Mouse (Mus musculus) MEL (cell line): ENCODE results near the gene Prss34. TPM values are rescaled to one million over a fixed set of nuclear protein-coding genes. Genes with fewer than 3 reads are reported as not detected.

ENCODE experiments used
- DNase-seq: peaks from one replicate; pipeline ENCODE4 v3.0.0; 2011; ENCODE audit warnings: low read depth, low spot score
- H3K27ac ChIP-seq: 2 replicates; pipeline ENCODE4 v1.5.1; 2012; ENCODE audit warnings: low read depth, mild to moderate bottlenecking, control low read depth, low read length, moderate library complexity; ENCODE audit not compliant: control insufficient read depth
- H3K27me3 ChIP-seq, 2 experiments: fragments of 150-350 bp in 1 of 2; sonication (generic) in 1 of 2; 2 replicates each; pipeline ENCODE4 v1.6.1; 2012; ENCODE audit warnings: low read length in 2 of 2, mild to moderate bottlenecking in 2 of 2, improper control_type of control experiment in 1 of 2, moderate library complexity in 1 of 2; ENCODE audit not compliant: insufficient read depth in 2 of 2, control insufficient read depth in 1 of 2
- H3K36me3 ChIP-seq, 2 experiments: 2 replicates each; pipeline ENCODE4 v1.6.1; 2012 to 2014; ENCODE audit warnings: low read length in 2 of 2, improper control_type of control experiment in 1 of 2, inconsistent platforms in 1 of 2, mild to moderate bottlenecking in 1 of 2; ENCODE audit not compliant: insufficient read depth in 2 of 2, control insufficient read depth in 1 of 2
- H3K4me1 ChIP-seq, 2 experiments: fragments of 150-350 bp in 1 of 2; sonication (generic) in 1 of 2; 2 replicates each; pipeline ENCODE4 v1.6.1; 2012; ENCODE audit warnings: low read length in 2 of 2, improper control_type of control experiment in 1 of 2, mild to moderate bottlenecking in 1 of 2; ENCODE audit not compliant: insufficient read depth in 2 of 2, control insufficient read depth in 1 of 2
- H3K4me3 ChIP-seq, 2 experiments: fragments of 150-350 bp in 1 of 2; sonication (generic) in 1 of 2; 2 replicates each; pipeline ENCODE4 v1.5.1; 2012; ENCODE audit warnings: low read depth in 2 of 2, low read length in 2 of 2, mild to moderate bottlenecking in 2 of 2, moderate library complexity in 2 of 2, control low read depth in 1 of 2, improper control_type of control experiment in 1 of 2; ENCODE audit not compliant: control insufficient read depth in 1 of 2, insufficient read depth in 1 of 2
- H3K79me2 ChIP-seq: 2 replicates; pipeline ENCODE4 v1.6.1; 2012; ENCODE audit warnings: mild to moderate bottlenecking, low read length, moderate library complexity; ENCODE audit not compliant: control insufficient read depth, poor library complexity, insufficient read depth
- H3K9ac ChIP-seq: 2 replicates; pipeline ENCODE4 v1.6.1; 2012; ENCODE audit warnings: low read depth, mild to moderate bottlenecking, control low read depth, low read length, moderate library complexity; ENCODE audit not compliant: control insufficient read depth, poor library complexity, severe bottlenecking
- H3K9me3 ChIP-seq: fragments of 150-350 bp; sonication (generic); replicated peaks from 2 replicates; pipeline ENCODE4 v1.6.1; 2012; ENCODE audit warnings: mild to moderate bottlenecking, low read length, improper control_type of control experiment, moderate library complexity; ENCODE audit not compliant: insufficient read depth
- BHLHE40 ChIP-seq: IDR thresholded peaks from 2 replicates; pipeline ENCODE4 v1.6.1; 2012; ENCODE audit warnings: low read depth, mild to moderate bottlenecking, inconsistent platforms, low read length, improper control_type of control experiment, borderline replicate concordance
- CHD1 ChIP-seq: IDR thresholded peaks from 2 replicates; pipeline ENCODE4 v1.6.1; 2012; ENCODE audit warnings: low read depth, mild to moderate bottlenecking, inconsistent platforms, low read length, improper control_type of control experiment
- CHD2 ChIP-seq: IDR thresholded peaks from 2 replicates; pipeline ENCODE4 v1.6.1; 2011; ENCODE audit warnings: low read length, improper control_type of control experiment
- CTCF ChIP-seq, 3 experiments: IDR thresholded peaks in 2 of 3; conservative IDR thresholded peaks in 1 of 3; 2 replicates each; pipeline ENCODE4 v1.5.1; 2011 to 2012; ENCODE audit warnings: low read length in 3 of 3, low read depth in 2 of 3, mild to moderate bottlenecking in 2 of 3, improper control_type of control experiment in 1 of 3, inconsistent platforms in 1 of 3, mixed read lengths in 1 of 3, moderate library complexity in 1 of 3; ENCODE audit not compliant: control insufficient read depth in 1 of 3, insufficient read depth in 1 of 3, poor library complexity in 1 of 3, severe bottlenecking in 1 of 3
- EP300 ChIP-seq, 2 experiments: IDR thresholded peaks; 2 replicates each; pipeline ENCODE4 v1.6.1; 2011; ENCODE audit warnings: improper control_type of control experiment in 2 of 2, low read length in 2 of 2, low read depth in 1 of 2, mild to moderate bottlenecking in 1 of 2
- ETS1 ChIP-seq: IDR thresholded peaks from 2 replicates; pipeline ENCODE4 v1.6.1; 2012; ENCODE audit warnings: low read depth, mild to moderate bottlenecking, inconsistent platforms, low read length, improper control_type of control experiment, moderate library complexity
- GABPA ChIP-seq: IDR thresholded peaks from 2 replicates; pipeline ENCODE4 v1.6.1; 2012; ENCODE audit warnings: low read depth, mild to moderate bottlenecking, inconsistent platforms, low read length, improper control_type of control experiment, moderate library complexity
- GATA1 ChIP-seq: IDR thresholded peaks from 2 replicates; pipeline ENCODE4 v1.6.1; 2011; ENCODE audit warnings: low read depth, low read length, improper control_type of control experiment
- HCFC1 ChIP-seq: IDR thresholded peaks from 2 replicates; pipeline ENCODE4 v1.6.1; 2012; ENCODE audit warnings: low read depth, mild to moderate bottlenecking, inconsistent platforms, low read length, improper control_type of control experiment, moderate library complexity
- JUND ChIP-seq: IDR thresholded peaks from 2 replicates; pipeline ENCODE4 v1.6.1; 2011; ENCODE audit warnings: low read depth, mild to moderate bottlenecking, improper control_type of control experiment, low read length
- KAT2A ChIP-seq: conservative IDR thresholded peaks from 2 replicates; pipeline ENCODE4 v1.6.1; 2012; ENCODE audit warnings: low read depth, low read length, improper control_type of control experiment, inconsistent platforms
- MAX ChIP-seq: IDR thresholded peaks from 2 replicates; pipeline ENCODE4 v1.6.1; 2011; ENCODE audit warnings: low read length, improper control_type of control experiment
- MAZ ChIP-seq: IDR thresholded peaks from 2 replicates; pipeline ENCODE4 v1.6.1; 2012; ENCODE audit warnings: low read depth, mild to moderate bottlenecking, inconsistent platforms, low read length, improper control_type of control experiment
- MYB ChIP-seq: IDR thresholded peaks from 2 replicates; pipeline ENCODE4 v1.6.1; 2011; ENCODE audit warnings: mild to moderate bottlenecking, low read depth, low read length, improper control_type of control experiment
- MYC ChIP-seq: IDR thresholded peaks from 2 replicates; pipeline ENCODE4 v1.6.1; 2011; ENCODE audit warnings: low read depth, mild to moderate bottlenecking, low read length, improper control_type of control experiment, moderate library complexity
- NELFE ChIP-seq: IDR thresholded peaks from 2 replicates; pipeline ENCODE4 v1.6.1; 2011; ENCODE audit warnings: low read depth, low read length, improper control_type of control experiment
- POLR2AphosphoS2 ChIP-seq: IDR thresholded peaks from 2 replicates; pipeline ENCODE4 v1.6.1; 2011; ENCODE audit warnings: low read length, improper control_type of control experiment
- POLR2AphosphoS5 ChIP-seq: IDR thresholded peaks from 2 replicates; pipeline ENCODE4 v1.6.1; 2012; ENCODE audit warnings: low read depth, borderline replicate concordance, mild to moderate bottlenecking, inconsistent platforms, low read length, moderate library complexity, mixed read lengths
- SMC3 ChIP-seq: IDR thresholded peaks from 2 replicates; pipeline ENCODE4 v1.6.1; 2011; ENCODE audit warnings: low read depth, low read length, improper control_type of control experiment
- TAL1 ChIP-seq: IDR thresholded peaks from 2 replicates; pipeline ENCODE4 v1.6.1; 2012; ENCODE audit warnings: mild to moderate bottlenecking, inconsistent platforms, low read length, moderate library complexity, mixed read lengths
- TBP ChIP-seq: IDR thresholded peaks from 2 replicates; pipeline ENCODE4 v1.8.0; 2011; ENCODE audit warnings: low read depth, low read length, improper control_type of control experiment
- TCF12 ChIP-seq: IDR thresholded peaks from 2 replicates; pipeline ENCODE4 v1.6.1; 2014; ENCODE audit warnings: low read depth, mild to moderate bottlenecking, inconsistent platforms, low read length, improper control_type of control experiment, moderate library complexity
- UBTF ChIP-seq: IDR thresholded peaks from 2 replicates; pipeline ENCODE4 v1.6.1; 2012; ENCODE audit warnings: low read depth, mild to moderate bottlenecking, inconsistent platforms, low read length, improper control_type of control experiment, moderate library complexity, borderline replicate concordance; ENCODE audit not compliant: insufficient read depth
- ZC3H11A ChIP-seq: IDR thresholded peaks from 2 replicates; pipeline ENCODE4 v1.6.1; 2012; ENCODE audit warnings: low read depth, mild to moderate bottlenecking, inconsistent platforms, low read length, improper control_type of control experiment
- ZMIZ1 ChIP-seq: IDR thresholded peaks from 2 replicates; pipeline ENCODE4 v1.6.1; 2012; ENCODE audit warnings: low read depth, mild to moderate bottlenecking, inconsistent platforms, low read length, improper control_type of control experiment, moderate library complexity
- ZNF384 ChIP-seq: IDR thresholded peaks from 2 replicates; pipeline ENCODE4 v1.6.1; 2012; ENCODE audit warnings: low read depth, mild to moderate bottlenecking, inconsistent platforms, low read length, improper control_type of control experiment
- polyA plus RNA-seq, 2 experiments: library from polyadenylated mRNA; stranded (reverse) in 1 of 2; unstranded in 1 of 2; fragments of >175 nt in 1 of 2; fragments of >200 nt in 1 of 2; gene quantifications; 2 replicates each; pipeline versions ENCODE4 v1.2.1 to v1.2.4; 2012; ENCODE audit warnings: low replicate concordance in 2 of 2, low read depth in 1 of 2; ENCODE audit not compliant: insufficient read length in 2 of 2, insufficient read depth in 1 of 2, missing spikeins in 1 of 2
- total RNA-seq: library from RNA; depleted of rRNA; stranded (reverse); fragments of 300-350 nt; gene quantifications from 2 replicates; pipeline ENCODE4 v1.2.3, GENCODE M21; 2012

Gene Prss34
- total and polyA plus RNA-seq, 3 experiments, result not detected

- DNase-seq, result peak; percentile 65
- no peaks in the 10 kb centered on the region for H3K79me2 ChIP-seq
- H3K4me1 ChIP-seq, result peaks cover 0 to 9% of the 10 kb centered on the region in 2 experiments; a peak in 2 of 4 replicates
- H3K27me3 ChIP-seq, result no peaks in the 10 kb centered on the region
- peaks cover 0 to 3% of the 10 kb centered on the region in 2 experiments; a peak in 2 of 4 replicates for H3K36me3 ChIP-seq
- no peak overlapping the region for H3K4me3 ChIP-seq
- TF ChIP-seq JUND, result peak; percentile 86; the same call in 1 of the 2 replicates
- no peak for TF ChIP-seq POLR2AphosphoS2
- no peak overlapping the region for H3K27ac ChIP-seq
- H3K9me3 ChIP-seq, result no peaks in the 10 kb centered on the region
- no peak overlapping the region for H3K9ac ChIP-seq
Observed at GRCm38 (mm10) chr17:25257804-25258261, 40.4 kb upstream of the Prss34 start.

GRCm38 (mm10) chr17:25264453-25264852 is 33.7 kb upstream of the Prss34 start:
- Histone ChIP-seq H3K4me3 (no peak overlapping the region), H3K9ac (no peak overlapping the region), H3K27ac (no peak overlapping the region), H3K27me3 (no peaks in the 10 kb centered on the region), H3K9me3 (no peaks in the 10 kb centered on the region), H3K79me2 (peaks cover 11% of the 10 kb centered on the region), H3K4me1 (no peaks in the 10 kb centered on the region), H3K36me3 (peaks cover 4 to 36% of the 10 kb centered on the region in 2 experiments)
- no peak for DNase-seq
- TF ChIP-seq POLR2AphosphoS5 (no peak), MAZ (no peak), GABPA (no peak), CHD2 (no peak), MYB (no peak), SMC3 (peak; percentile 31), CTCF (IDR thresholded peaks at IDR 0.05 in 2 of 3, conservative IDR thresholded peaks at IDR 0.05 in 1 of 3; ENCODE audit: control insufficient read depth in 1 of 3, insufficient read depth in 1 of 3, low read depth in 2 of 3, low read length in 3 of 3, poor library complexity in 1 of 3, severe bottlenecking in 1 of 3) (peak; percentile 12 to 48 (median 33); a peak in 4 of 6 replicates), ZNF384 (no peak), ZMIZ1 (no peak), BHLHE40 (no peak)

GRCm38 (mm10) chr17:25270795-25271335 is 27.3 kb upstream of the Prss34 start:
- TF ChIP-seq SMC3 (no peak), GATA1 (no peak), JUND (no peak), HCFC1 (no peak), MAX (no peak), TAL1 (no peak), ETS1 (no peak), TBP (no peak), NELFE (no peak), ZNF384 (no peak), ZC3H11A (no peak), UBTF (no peak), KAT2A (no peak), EP300 (IDR thresholded peaks at IDR 0.05; ENCODE audit: low read depth in 1 of 2, low read length in 2 of 2) (no peak), CHD1 (no peak), MYC (no peak), TCF12 (no peak), CHD2 (no peak)
- TF ChIP-seq, all 39 proteins: peak for 0
- H3K27ac ChIP-seq, result no peak overlapping the region
- peaks cover 22 to 33% of the 10 kb centered on the region in 2 experiments for H3K36me3 ChIP-seq

More at GRCm38 (mm10) chr17:25270795-25271335, 27.3 kb upstream of the Prss34 start:
- Histone ChIP-seq H3K9ac (peak overlapping the region; percentile 9; the same call in 1 of the 2 replicates), H3K4me3 (no peak overlapping the region), H3K79me2 (peaks cover 52% of the 10 kb centered on the region), H3K4me1 (peaks cover 9 to 31% of the 10 kb centered on the region in 2 experiments), H3K27me3 (no peaks in the 10 kb centered on the region), H3K9me3 (no peaks in the 10 kb centered on the region)
- no peak for DNase-seq
